Mouse (Mus musculus): ENCODE data around the gene Nmnat2. TPM values are rescaled to one million over a fixed set of nuclear protein-coding genes. Genes with fewer than 3 reads are reported as not detected.

Gene Nmnat2
- total RNA-seq, 4 experiments from 2014 or later: 1.5 to 3.0 (median 2.2) TPM

DNA sequence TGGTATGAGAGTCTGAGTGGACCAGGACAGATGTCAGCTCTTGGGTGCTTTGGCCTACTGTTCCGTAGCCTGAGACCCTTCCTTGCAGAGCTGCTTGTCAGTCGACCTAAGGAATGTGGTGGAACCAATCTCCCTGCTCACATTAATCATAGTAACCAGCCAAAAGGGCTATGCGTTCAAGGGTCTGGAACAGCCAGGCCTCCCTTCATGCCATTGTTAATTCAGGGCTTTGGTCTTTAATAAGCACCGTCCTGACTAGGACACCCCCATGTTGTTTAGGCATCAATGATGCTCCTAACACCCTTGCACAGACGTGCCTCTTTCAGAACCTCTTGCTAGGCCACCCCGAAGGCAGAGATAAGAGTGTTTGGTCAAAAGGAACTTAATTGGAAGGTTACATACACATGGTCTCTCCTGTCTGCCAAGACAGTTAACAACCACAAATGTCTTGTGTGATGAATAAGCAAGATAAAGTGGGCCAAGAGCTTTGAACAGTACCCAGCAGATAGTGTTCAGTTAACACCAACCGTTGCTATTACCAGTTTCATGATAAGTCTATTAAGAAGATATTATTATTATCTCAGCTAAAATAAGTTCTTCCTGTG, 66.3 kb downstream of the Nmnat2 start:
- DNase-seq: no peak

DNA sequence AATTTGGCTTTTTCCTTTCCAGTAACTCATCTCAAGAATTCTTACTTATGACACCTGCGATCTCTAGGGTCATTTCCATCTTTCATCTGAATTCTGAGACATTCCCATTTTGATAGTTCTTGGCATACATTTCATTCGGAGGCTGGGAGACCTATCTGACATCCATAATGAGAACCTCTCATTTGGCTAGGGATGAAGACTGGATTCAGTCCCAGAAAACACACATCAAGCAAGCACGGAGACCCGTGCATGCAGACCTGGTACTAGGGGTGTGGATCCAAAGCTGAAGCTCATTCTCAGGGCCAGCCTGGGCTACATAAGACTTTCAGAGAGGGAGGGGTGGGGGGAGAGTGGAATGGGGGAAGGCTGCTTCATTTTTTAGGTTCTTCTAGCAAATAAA, 68.2 kb downstream of the Nmnat2 start:
- no peak for DNase-seq

DNA sequence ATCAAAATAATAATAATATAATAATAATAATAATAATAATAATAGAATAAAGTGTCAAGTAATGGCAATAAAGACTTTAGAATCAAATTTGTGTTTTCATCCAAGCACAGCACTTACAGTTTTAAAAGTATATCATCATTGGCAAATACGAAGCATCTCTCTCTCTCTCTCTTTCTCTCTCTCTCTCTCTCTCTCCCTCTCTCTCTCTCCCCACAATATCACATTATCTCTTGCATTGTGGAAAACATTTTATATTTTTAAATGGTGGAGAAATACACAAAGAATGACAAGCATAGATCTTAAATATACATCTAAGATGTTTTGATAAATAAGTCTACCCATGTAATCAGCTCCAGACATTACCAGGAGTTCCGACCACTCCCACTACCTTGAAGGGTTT, 69.1 kb downstream of the Nmnat2 start:
- DNase-seq: no peak

DNA sequence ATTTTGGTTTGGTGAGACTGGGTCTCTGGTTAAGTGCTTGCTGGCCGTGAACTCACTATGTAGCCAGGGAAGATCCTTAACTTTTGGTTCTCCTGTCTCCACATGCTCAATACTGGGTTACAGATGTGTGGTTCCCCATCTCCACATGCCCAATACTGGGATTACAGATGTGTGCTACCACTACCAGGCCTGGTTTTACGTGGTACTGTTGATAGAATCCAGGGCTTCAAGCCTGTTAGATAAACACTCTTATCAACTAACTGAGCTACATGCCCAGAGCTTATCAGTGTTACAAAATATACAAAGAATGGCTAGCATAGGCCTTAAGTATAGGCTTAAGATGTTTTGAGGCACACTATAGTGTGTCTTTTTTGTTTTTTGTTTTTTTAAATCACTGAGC, 69.7 kb downstream of the Nmnat2 start:
- DNase-seq: no peak

DNA sequence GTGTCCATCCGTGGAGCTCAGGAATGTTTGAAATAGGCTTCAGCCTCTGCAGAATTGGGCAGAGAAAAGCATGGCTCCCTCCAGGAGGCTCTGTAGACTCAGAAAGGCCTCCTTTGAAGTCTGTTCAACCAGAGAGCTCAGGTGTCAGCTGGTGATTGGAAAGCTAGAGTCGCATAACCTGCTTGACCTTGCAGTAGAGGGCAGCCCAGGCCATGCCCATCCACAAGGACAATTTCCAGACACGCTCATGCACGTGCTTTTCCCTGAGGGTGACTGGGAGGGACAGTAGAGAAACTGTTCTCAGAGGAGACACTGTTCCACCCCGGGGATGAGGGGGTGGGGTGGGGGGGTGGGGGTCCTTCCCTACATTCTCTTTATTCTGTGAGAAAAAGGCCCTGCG, 76.6 kb downstream of the Nmnat2 start:
- DNase-seq: no peak

DNA sequence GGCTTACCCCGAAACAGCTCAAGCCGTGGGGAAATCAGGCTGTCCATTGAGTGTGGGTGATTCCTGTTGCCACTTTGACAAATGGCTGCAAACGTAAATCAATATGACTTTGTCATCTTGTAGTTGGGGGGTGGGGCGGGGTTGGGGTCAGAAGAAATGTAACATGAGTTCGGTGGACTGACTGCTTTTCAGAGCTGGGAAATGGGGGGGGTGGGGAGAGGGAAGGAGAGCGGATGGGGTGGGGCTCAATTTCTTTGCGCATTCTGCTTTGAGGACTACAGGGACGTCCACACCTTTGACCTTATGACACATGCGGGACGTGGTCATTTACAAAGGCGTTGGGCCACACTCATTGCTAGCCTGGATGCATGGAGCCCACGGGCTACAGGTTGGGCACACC, 77.2 kb downstream of the Nmnat2 start:
- DNase-seq: no peak

DNA sequence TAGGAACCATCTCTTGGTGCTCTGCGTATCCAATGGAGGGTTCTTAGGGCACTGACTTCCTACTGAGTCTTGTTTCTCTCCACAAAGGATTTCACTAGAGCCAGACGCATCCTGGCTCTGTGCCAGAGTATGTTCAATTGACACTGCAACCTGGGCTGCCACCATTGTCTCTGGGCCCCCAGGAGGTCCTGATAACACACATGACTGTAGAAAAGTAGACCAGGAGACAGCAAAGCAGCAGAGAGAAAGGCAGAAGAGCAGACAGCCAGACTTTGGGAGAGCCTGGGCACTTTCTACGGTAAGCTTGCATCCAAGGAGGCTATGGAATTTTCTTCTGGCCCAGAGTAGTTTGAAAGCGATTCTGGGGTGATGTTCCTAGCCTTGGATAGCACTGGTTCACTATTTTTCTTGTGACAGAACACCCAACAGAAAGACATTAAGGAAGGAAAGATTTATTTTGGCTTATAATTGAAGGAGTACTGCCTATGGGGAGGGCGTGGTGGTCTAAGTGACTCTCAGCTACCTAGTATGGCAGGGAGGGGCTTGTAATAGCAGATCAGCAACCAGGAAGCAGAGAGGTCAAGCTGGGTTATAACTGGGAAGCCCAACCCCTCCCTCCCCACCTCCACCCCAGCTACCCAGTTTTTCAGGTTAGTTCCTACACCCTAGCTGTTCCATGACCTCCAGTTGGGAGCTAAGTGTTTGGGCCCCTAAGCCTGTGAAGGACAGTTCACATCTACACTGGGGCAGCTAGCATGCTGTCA, 78.5 kb downstream of the Nmnat2 start:
- DNase-seq: no peak

DNA sequence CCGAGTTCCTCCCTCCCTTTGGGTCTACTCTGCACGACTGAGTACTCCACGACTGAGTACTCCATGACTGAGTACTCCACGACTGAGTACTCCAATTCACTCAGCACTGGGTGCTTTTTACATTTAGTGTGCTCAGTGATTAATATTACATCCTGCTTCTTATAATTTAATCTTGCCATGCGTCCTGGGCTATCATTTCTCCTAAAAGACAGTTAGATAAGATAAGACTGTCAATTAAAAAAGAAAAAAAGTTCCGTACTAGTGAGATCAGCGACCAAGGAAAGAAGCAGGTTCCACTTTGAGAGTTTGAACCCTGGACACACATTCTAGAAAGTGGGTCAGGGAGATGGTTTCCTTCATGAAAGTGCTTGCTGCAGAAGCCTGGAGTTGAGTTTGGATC, 79.3 kb downstream of the Nmnat2 start:
- DNase-seq: no peak

DNA sequence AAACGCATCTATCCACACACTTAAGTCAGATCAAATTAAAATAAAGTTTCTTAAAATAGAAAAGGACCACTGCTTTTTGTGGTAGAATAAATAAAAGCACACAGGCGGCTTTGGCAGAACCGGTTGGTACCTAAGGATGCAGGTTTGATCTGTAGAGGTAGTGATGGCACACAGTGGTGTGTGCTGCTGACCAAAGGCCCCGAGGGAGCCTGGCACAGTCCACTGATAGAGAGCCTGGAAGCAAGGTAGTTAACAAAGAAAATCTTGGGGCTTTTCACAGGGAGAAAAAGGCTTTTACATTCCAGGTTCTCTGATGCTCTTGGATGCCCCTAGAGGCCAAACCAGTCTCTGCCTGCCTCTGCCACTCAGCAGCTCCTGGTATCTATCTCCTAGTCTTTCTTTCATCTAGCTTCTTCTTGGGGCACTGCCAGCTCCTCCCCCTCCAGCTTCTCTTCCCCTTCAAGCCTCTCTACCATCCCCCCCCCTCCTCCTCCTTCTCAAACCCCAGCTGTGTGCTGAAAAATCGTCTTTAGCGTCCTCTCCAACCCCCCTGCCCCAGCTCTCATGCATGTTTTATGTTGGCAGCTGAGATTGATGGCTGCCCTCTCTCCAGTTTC, 80.6 kb downstream of the Nmnat2 start:
- DNase-seq: no peak

DNA sequence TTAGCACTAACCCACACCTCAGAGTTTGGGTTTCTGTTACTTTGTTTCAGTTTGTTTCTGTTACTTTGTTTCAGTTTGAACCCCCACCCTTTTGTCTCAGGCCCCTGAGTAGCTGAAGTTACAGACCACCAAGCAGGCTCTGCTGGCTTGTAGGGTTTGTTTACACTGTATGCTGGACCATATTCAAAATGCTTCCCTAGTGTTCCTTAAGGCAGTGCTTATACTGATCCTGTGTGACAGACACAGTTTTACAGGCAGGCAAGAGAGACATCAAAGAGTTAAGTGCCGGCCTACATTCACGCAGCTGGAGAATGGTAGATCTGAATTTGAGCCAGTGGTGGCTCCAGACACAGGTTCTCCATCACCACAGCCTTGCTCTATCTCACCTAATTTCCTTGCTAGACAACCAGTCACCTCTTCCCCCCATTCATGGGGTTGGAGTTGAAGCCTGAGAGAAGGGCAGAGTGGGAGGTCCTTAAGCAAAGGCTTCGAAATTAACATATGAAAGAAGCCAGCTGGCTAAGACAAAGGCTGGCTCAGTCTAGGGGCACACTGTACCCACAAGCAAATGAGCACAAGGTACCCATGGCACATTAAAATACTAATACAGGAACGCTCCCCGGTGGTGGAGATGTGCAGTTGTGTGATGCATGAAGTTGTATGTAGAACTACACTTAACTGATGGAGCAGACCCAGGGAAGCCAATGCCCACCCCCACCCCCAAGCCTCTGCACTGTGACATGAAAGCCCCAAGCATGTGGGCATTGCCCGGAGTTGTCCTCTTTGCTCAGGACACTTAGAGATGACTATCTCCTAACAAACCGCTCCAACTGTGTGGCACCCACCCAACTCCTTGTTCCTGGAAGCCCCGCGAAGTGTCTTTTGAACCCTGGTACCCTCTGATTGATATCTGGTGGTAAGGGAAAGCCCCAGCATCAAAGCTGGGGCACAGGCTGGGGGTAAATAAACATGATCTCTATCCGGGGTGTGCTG, 82.9 kb downstream of the Nmnat2 start:
- DNase-seq: no peak

DNA sequence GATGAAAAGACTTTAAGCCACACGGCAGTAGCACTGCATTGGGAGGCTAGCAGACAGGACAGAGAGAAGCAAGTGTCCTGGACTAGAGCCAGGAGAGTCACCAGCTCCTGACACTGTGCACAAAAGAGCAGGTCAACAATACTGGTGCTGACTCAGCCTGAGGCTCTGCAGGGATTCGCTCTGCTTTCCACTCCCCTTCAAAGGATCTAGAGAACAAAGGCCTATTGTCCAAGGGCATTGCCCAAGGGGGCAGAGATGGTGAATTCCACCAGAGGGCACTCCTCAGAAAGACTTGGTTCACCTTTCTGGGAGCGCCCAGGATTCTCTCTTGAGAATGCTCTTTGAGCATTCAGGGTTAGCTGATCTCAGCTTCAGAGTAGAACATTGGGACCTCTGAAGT, 85.3 kb downstream of the Nmnat2 start:
- DNase-seq: peak; percentile 17

DNA sequence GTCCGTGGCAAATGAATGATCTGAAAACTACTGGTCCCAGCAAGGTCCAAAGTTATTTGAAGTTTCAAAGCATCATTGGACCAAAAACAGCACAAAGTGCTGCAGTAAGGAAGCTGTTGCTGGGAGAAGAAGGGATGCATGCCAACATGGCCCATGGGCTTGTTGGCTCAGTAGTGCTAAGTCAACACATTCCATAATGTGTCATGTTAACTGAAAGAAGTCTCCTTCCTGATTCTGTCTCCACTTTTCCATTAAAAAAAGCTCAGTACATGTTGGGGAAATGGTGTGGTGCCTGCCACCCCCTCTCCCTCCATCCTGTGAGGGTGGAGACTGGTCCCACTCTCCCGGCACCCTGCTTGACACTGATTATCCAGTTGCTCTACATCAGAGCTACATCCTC, 86.3 kb downstream of the Nmnat2 start:
- DNase-seq: no peak

DNA sequence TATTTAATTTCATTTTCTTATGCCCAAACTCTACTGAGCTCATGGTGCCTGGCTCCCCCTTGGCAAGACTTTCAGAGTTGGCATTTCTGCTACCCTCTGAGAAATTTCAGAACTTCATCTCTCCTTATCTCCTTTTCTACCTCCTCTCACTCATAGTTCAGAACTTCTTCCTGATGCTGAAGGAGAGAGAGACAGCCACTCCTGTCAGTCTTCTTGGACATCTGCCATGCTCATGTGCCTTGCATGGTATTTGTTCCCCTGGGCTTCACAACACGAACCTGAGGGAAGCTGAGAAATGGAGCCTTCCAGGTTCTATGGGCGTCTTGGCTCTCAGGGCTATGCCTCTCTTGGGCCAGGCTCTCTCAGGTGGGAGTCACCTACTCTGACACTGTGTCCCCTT, 87.5 kb downstream of the Nmnat2 start:
- no peak for DNase-seq

DNA sequence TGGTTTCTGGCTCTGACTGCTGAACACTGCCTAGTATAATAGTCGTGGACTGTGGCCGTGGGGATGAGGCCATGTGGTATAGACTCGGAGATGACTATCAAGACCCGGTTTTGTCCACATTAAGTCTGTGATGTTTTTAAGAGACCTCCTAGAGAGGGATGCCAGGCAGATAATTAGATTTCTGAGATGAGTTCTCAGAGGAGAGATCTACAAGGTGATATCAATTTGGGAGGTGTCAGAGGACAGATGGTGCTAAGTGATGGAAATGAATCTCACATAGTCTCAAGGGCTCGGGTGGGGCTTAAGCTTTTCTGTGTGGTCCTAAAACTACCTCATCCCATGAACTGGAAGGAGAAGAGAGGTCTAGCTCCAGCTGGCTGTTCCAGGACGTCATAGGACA, 88.5 kb downstream of the Nmnat2 start:
- no peak for DNase-seq

DNA sequence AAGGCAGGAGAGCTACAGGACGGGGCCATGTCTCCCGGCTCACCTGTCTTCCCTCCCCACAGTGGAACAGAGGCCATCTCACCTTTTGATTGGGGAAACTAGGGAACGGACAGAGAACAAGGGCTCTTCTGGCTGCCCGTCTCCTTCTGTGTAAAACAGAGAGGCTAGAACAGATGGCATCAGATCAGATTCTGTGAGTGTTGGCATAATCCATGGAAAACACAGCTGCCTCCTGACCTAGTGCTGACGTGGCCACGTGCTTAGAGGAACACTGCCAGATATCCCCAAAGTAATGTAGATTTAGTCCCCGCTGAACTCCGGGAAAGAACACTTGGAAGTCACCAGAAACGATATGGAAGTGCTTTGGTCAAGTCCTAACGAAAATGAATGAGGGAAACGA, 90.6 kb downstream of the Nmnat2 start:
- DNase-seq: no peak

DNA sequence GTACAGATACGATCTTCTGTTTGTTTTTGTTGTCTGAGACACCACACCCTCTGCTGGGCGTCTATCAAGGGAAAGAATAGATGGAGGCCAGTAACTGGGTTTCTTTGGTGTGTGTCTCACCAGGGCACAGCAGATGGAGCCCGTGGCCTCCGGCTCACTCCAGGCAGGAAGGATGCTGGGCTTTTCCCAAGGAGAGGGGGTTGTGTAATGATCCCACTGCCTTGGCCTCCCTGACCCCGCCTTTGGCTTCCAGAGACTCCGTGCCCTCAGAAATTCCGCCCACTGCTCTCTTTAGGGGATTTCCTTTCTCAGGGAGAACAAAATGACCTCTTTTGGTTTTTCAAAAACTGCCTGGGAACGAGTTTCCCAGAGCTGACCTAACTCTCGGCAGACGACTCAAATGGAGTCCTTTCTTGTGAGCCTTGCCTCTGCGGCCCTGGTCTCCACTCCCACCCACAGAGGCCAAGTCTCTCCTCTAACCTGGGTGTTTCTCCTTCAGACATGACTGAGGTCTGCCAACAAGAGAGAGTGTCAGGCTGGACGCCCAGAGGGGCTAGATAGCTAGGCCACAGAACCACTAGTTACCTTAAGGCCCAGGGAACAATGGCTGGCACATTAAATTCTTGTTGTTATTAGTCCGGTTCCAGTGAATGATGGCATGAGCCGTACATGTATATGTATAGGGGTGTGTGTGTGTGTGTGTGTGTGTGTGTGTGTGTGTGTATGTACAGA, 93.5 kb downstream of the Nmnat2 start:
- DNase-seq: peak; percentile 33

DNA sequence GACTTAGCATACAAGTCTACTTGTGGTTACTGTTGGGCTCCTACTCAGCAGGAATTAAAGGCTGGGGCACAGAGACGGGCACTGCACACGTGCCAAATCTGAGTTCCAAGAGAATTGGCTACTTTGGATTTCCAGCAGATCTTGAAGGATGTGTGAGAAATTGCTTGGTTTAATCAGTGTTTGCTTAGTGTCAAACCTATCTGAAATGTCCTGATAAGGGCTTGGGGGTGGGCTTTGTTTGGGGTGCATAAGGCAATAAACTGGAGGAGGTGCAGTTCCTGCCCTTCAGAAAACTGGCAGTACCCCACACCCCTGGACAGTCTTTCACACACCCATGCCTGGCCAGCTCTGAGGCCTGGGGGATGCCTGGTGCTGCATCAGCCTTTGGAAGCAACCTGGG, 94.7 kb downstream of the Nmnat2 start:
- no peak for DNase-seq

DNA sequence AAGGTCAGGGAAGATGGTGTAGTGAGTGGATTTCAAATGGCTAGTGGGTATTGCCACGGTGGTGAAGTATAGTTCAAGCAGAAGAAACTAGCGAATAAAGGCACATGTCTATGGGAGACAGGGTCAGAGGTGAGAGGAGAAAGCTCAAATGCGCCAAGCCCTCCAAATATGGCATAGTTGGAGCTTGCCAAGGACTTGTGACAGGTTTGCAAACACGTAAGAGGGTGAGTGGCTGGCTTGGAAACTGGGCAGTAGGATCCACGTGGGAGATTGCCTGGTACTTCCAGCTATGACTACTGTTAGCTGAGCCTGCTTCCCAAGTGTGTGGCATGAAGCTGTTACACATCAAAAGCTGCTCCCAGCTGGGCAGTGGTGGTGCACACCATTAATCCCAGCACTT, 96.7 kb downstream of the Nmnat2 start:
- no peak for DNase-seq

DNA sequence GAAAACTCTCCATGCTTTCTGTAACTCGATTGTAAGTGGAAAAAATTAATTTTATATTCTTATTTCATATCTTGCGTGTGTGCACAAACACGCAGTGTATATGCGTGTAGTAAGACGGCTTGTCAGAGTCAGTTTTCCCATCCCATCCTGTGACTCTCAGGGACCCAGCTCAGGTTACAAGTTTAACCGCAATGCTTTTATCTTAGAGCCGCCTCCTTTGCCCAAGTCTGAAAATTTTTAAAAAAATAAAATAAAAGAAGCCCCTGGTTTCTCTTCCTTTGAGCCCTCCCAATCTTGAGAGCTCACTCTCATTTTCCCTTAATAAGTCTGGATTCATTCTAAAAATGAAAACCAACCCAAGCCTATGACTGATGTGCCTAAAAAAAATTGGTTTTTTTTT, 98.8 kb downstream of the Nmnat2 start:
- DNase-seq: no peak

DNA sequence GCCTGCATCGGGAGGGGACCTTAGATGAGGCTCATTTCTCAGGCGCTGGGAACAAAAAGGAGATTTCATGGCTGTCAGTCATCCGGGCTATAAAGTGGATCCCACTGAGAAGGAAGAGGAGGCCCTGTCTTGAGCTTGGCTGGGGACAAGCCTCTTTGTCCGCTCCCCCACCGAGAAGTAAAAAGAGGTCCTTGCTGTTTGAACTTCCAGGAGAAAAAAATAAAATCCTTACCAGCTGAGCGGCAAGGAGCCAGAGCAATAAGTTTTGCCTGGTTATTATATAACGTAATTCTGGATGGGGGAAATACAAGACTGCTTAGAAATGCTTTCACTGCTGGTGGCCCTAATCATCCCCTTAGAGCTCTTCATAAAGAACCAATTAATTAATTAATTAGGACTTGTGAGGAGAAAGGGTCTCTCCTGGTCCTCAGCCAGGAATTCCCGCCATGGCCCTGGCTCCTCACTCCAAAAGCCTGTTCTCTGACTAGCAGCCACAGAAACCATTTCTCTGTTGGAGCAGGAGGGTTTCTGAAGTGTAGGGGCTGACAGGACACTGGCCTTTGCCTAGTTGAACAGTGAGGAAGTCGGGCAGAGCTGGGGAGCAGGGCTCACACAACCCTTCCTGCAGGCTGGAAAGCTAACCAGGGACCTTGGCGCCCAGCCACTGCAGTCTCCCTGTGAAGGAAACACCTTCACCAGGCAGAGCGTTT, 99.5 kb downstream of the Nmnat2 start:
- no peak for DNase-seq

DNA sequence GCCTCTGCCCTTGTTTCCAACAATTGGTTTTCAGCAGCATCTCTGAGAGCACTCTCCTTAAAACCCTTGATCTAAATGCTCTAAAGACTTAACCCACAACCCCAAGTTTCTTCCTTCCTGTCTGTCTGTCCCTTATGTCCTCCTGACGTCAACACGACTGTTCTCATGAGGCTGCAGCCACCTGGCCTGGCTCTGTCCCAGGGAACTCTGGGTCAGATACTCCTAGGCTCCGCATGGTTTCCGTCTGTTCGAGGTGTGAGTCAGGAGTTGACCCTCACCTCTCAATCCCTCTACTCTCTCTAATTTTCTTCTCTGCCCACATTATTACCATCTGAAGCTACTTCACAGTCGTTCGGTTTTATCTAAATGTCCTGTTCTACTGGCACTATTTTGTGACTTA, 103.5 kb downstream of the Nmnat2 start:
- DNase-seq: no peak

DNA sequence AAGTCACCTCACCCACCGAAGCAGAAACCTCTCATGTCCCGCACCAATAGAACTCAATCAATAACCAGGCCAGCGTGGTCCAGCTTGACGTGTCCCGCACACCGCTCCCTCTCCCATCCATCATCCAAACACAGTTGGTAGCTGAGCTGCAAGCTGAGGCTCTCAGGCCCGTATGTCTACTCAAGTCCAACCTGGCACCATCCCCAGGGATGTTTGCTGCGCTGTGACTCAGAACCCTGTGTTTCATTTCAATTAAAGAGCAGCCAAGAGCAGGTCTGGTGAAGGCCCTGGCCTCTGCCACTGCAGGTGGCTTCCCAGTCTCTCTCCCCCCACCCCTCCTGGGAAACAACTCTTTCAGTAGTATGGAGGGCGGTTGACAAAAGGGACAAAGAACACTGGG, 104.8 kb downstream of the Nmnat2 start:
- DNase-seq: no peak

All from adrenal gland, adult 8-10 months (tissue).